Mouse (Mus musculus): ENCODE results near the gene Hpd. TPM values are rescaled to one million over a fixed set of nuclear protein-coding genes. Genes with fewer than 3 reads are reported as not detected.

Hpd gene
- polyA plus RNA-seq, 1 experiment from 2014 or later: not detected

GRCm38 (mm10) chr5:123148073-123148722, 34.3 kb downstream of the Hpd start:
- no peak for DNase-seq (ENCODE audit: low spot score)

- DNase-seq (ENCODE audit: low spot score): no peak
Observed at GRCm38 (mm10) chr5:123147569-123147968, 35.0 kb downstream of the Hpd start.

- DNase-seq (ENCODE audit: low spot score): no peak
Observed at GRCm38 (mm10) chr5:123146357-123146756, 36.2 kb downstream of the Hpd start.

GRCm38 (mm10) chr5:123144746-123145590, 37.6 kb downstream of the Hpd start:
- DNase-seq (ENCODE audit: low spot score): peak; percentile 38

GRCm38 (mm10) chr5:123143971-123144745, 38.4 kb downstream of the Hpd start:
- DNase-seq (ENCODE audit: low spot score): no peak

- DNase-seq (ENCODE audit: low spot score): peak; percentile 45
Observed at GRCm38 (mm10) chr5:123143251-123143970, 39.1 kb downstream of the Hpd start.

- DNase-seq (ENCODE audit: low spot score): peak; percentile 67
Observed at GRCm38 (mm10) chr5:123142161-123143157, 40.1 kb downstream of the Hpd start, which contains the start of gene Setd1b. TSS of gene Setd1b (plus strand) at chr5:123142193.

GRCm38 (mm10) chr5:123141555-123142160, 40.9 kb downstream of the Hpd start:
- DNase-seq (ENCODE audit: low spot score): peak; percentile 51

- DNase-seq (ENCODE audit: low spot score): peak; percentile 86
Observed at GRCm38 (mm10) chr5:123140694-123141554, 41.6 kb downstream of the Hpd start.

GRCm38 (mm10) chr5:123139722-123140627, 42.6 kb downstream of the Hpd start:
- DNase-seq (ENCODE audit: low spot score): peak; percentile 38

GRCm38 (mm10) chr5:123138953-123139721, 43.4 kb downstream of the Hpd start:
- peak; percentile 79 for DNase-seq (ENCODE audit: low spot score)

GRCm38 (mm10) chr5:123138230-123138911, 44.2 kb downstream of the Hpd start:
- DNase-seq (ENCODE audit: low spot score): peak; percentile 51

GRCm38 (mm10) chr5:123137910-123138229, 44.7 kb downstream of the Hpd start:
- no peak for DNase-seq (ENCODE audit: low spot score)

- DNase-seq (ENCODE audit: low spot score): peak; percentile 44
Observed at GRCm38 (mm10) chr5:123137044-123137909, 45.2 kb downstream of the Hpd start.
